Mouse (Mus musculus): ENCODE measurements around the gene Fbp1.

GRCm38 (mm10) chr13:62862875-62863274 lies 25.2 kb downstream of the Fbp1 start:
- TF ChIP-seq USF1 (IDR thresholded peaks at IDR 0.05; ENCODE audit: low read depth), result no peak
- no peak for TF ChIP-seq POLR2A (IDR thresholded peaks at IDR 0.05; ENCODE audit: insufficient read length, low read depth)
- TF ChIP-seq MYOG (IDR thresholded peaks at IDR 0.05; ENCODE audit: control insufficient read depth in 1 of 3, insufficient read depth in 1 of 3, insufficient read length in 2 of 3, low read depth in 2 of 3), result no peak

Measured in myocyte (in vitro differentiated cells).